Mouse (Mus musculus) heart, adult 18-20 months (tissue): ENCODE data around the gene Gpx3. TPM values are rescaled to one million over a fixed set of nuclear protein-coding genes. Genes with fewer than 3 reads are reported as not detected.
A peak's percentile ranks its signal among the peaks of the same experiment; 100 is the strongest.

Experiments used
- DNase-seq, 2 experiments: peaks; one replicate each; pipeline ENCODE4 v3.0.0; 2021 to 2022; ENCODE audit warnings: mixed read lengths in 1 of 2
- total RNA-seq, 2 experiments: library from RNA; stranded (reverse); gene quantifications; 2 replicates each; pipeline ENCODE4 v1.2.3; 2021

Gene Gpx3
- total RNA-seq, 2 experiments from 2014 or later, result 206 to 329 TPM

DNA sequence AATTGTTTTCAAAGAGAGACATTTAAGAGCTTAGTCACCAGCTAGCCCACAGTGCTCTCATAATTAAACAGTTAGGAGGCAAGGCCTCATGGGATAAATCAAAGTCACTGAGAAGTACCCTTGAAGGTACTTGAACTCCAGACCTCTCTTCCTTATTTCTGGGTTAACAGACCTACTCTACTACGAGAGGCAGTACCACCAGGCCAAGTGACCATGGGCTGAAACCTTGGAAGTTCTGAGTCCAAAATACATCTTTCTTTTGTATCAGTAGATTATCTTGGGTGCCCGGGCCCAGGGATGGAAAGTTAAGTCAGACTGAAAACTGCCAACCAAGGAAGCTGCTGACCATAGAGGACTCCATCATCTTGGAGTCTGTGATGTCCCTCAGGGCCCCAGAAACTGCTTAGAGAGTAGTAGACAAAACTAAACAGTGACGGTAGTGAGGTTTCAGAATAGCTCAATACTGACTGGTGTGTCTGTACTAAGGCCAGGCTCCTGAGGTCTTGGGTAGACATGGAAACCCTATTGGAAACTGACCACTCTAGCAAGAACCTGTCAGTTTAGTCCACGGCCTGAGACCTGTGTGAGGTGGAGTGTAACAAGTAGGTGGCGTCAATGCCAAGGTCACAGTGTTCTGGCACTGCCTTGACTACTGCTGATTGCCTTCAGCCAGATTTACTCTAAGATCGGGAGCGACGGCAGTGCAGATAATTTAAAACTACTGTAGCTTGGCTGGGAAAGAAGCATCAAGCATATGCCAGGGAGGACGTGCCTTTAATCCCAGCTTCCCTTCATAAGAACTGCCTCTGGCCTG, 10.5 kb downstream of the Gpx3 start:
- DNase-seq, result no peak

DNA sequence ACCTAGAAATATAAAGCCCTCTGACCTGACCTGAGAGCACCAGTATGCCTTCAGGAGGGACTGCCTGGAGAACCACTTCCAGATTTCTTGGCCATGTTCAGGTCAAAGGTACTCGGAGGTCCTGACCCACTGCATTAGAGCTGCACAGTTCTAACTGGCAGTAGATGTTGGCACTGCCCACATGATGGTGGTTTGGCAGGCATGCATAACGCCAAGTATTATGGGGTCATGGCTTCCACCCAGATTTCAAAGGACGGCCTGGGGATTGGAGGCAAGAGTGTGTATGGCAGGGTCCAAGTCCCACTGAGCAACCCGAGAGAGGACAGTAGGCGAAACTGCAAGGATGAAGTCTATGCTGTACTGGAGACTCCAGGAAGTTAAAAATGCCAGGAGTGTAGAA, 11.6 kb downstream of the Gpx3 start:
- peak in 1 of 2 experiments; percentile 57 for DNase-seq

DNA sequence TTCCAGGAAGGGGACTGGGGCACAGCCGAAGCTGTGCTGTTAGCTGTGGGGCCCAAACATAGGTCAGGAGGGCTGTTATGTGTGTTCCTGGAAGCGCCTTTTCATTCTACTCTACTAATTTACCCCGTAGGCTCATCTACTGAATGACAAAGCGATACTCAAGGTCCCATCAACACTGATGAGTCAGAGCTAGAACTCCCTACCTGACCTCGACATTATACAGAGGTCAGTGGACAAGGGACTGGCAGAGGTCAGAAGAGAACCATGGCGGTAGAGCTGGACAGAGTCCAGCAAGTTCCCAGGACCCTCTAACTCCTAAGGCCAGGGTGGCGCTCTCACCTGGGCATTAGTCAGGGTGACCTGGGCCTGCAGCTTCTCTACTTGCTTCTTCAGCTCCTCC, 15.2 kb downstream of the Gpx3 start:
- no peak for DNase-seq

DNA sequence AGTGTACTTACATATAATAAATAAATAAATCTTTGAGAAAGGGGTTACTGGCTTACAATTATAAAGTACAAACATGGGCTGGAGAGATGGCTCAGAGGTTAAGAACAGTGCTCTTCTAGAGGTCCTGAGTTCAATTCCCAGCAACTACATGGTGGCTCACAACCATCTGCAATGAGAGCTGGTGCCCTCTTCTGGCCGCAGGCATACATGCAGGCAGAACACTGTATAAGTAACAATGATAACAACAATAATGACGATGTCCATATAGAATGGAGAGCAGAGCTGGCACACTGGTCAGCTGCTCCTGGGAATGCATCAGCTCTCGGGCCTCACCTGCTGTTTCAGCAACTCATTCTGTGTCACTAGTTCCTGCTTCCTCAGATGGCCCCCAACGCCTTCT, 16.0 kb downstream of the Gpx3 start:
- DNase-seq, result no peak

DNA sequence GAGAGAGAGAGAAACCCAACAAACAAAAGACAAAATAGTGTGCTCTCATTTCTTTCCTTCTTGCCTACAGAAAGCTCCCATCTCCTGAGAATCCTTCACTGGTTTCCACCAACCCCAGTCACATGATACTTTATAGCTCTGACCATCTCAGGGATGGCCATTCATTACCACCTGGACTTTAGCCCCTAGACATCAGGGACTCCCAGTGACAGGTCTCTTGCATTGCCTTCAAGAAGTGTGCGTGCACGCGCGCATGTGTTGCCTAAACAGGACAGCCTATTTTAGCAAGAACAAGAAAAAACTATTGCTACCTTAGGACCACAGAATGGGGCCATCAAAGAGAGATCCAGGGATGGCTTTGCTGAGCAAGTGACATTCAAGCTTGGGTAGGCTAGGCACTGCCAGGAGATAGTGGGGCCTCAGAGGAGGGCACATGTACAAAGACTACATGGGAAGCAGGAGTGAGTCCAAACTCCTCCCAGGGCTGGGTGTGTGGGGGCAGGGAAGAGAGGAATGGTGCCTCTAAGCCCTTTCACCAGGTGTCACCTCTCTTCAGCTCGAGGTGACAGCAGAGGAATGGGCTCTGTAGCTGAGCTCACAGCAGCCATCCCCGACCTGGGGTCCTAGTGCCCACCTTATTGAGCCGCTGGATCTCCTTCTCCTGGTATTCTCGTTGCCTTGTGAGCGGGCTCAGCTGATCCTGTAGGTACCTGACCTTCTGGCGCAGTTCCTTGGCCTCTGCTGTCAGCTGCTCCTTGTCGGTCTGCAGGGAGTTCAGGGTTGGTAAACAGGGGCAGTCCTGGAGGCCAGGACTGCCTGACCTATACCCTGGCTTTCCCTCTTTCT, 18.1 kb downstream of the Gpx3 start:
- DNase-seq, result no peak

DNA sequence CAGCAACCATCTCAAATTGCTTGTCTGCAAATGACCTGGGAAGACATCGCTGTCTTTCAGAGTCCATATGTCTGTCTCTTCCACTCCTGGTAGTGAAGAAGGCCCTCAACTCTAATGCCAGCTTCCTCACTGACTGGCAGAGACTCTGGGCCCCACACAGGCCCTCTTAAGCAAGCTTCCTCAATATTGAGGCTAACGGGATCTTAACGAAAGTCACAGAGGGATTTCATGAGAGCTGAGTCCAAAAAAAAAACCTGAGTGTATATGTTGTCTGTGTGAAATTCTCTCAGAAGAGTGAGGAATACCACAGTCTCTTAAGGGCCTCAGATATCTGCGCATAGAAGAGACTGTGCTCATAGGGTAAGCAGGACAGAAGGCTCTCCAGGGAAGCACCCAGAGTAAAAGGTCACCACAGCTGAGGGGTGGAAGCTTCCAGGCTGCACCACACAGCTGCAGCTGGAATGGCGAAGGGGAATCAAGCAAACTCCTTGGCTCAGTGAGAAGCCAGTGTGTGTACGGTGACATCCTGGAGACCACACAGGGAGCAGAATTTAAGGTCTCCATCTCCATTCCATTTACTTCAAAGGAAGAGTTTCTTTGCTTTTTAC, 18.8 kb downstream of the Gpx3 start:
- peak in 1 of 2 experiments; percentile 66 for DNase-seq

DNA sequence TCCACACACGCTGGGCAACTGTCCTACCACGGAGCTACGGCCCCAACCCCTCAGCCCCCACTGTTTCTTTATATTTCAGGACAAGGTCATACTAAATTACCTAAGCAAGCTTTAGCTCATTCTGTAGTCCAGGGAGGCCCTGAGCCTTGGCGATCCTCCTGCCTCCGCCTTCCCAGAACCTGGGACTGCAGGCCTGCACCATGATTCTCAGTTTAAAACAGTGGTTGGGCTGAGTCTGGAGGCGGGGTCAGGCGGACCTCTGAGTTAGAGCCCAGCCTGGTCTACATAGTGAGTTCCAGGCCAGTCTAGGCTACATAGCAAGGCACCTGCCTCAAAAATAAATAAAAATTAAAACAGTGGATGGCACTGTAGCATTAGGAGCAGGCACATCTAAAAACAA, 19.5 kb downstream of the Gpx3 start:
- peak; percentile 62 to 63 for DNase-seq

DNA sequence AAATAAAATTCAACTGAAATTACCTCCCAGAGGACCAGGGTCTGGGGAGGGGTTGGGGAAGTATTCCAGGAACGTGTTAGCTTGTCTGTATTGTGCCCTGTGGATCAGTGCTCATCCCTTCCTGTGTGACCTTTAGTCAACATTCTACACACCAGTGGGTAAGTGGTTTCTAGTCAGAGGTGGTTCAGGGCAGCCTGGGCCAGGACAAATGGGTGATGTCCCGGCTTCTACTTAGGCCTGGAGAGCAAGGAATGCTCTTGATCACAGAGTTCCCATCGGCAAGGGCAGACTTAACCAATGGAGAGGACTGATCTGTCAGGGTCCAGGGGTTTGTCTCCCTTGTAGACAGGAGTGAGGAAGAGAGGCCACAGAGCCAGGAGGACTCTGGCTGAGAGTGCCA, 20.2 kb downstream of the Gpx3 start:
- DNase-seq, result no peak

DNA sequence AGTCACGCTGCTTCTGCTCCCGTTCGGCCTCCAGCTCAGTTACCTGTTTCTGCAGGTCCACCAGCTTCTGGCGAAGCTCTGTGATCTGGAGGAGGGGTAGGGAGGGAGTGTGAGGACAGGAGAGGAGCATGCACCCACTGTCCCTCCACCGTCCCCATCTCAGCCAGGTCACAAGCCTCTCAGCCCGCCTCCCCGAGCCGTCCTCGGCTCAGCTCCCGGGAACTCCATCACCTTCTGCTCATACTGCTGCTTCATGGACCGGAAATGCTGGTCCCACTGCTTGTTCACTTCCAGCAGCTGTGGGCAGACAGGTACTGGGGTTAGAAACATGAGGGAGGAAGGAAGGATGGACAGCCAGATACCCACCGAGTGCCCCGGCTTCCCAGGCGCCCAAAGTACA, 21.9 kb downstream of the Gpx3 start:
- DNase-seq, result no peak

DNA sequence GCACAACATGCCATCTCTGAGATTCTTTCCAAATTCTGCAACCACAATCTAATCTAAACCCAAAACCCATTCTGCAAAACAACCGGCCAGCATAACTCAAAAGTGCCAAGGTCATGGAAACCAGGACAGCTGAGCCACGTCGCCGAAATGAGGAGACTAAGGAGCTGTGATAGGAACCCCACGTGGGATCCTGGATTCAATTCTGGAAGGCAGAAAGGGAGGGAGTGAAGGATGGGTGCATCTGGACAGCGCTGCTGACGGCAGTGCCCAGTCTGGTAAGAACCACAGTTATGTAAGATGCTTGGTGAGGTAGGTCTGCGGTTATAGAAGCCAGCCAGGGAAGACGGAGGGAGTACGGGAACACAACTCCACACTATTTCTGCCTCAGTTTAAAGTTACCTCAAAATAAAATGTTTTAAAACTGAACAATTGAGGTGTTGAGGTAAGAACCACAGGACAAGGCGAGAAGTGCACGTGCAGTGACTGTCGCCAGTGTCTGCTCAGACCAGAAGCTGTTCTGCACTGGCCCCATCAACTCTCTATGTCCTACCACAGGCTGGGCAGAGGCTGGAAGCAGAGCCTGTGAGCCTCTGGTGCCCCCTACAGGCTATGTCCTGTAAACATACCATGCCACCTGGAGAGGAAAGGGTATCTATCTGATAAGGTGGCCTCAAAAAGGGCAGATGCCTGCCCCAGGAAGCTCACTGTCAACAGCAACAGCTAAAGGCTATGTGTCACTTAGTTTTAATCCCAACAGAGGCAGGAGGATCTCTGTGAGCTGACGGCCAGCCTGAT, 25.3 kb downstream of the Gpx3 start:
- DNase-seq, result peak; percentile 74 to 87

DNA sequence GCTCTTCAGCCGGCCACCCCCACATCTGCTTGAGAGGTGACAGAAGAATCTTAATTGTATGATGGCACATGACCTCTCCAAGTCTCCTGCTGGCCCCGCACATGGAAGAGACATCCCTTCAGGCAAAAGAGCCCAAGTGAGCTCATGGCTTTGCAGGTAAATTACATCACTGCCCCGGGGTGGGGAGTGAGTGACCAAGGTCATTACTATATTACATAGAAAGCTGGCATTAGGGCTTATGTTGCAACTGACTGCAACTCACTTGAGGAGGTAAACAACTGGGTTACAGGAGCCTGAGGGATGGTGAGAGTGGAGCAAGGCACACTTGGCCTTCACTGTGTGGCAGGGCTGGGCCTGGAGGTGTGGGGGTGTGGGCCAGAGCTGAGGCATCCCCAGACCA, 26.0 kb downstream of the Gpx3 start:
- DNase-seq, result no peak

DNA sequence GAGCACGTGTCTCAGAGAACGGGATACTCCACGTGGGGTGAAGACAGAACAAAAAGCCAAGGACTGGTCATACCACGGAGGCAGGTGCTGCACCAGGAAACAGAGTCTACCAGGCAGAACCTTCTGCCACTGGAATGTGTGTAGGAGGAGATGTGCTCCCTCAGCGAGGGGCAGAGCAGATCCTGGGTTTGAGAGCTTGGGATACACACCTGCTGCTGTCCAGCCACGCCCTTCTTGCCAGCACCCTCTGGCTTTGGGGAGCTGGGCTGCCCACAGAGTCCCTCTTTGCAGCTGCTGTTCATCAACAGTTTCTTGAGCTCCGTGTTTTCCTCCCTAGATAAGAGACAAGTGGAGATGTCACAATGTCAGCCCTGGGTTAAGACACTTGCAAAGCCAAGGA, 26.6 kb downstream of the Gpx3 start:
- no peak for DNase-seq

DNA sequence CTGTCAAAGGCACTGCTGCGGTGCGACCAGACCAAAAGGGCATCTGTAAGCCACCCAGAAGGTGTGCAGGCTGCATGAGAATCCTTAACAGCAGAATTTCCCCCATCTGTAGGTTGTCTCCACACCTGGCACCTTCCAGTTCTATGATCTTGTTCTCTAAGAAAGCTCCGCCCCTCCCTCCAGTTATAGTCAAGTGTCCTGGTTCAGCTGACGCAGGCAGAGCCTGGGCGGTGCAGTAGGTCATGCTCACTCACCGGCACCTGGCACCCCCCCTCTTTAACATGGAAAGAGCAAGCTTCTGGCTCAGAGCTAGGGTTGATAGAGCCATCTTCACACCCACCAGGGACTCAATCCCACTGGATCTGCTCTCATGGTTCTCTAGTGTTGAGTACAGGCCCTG, 27.0 kb downstream of the Gpx3 start:
- no peak for DNase-seq

DNA sequence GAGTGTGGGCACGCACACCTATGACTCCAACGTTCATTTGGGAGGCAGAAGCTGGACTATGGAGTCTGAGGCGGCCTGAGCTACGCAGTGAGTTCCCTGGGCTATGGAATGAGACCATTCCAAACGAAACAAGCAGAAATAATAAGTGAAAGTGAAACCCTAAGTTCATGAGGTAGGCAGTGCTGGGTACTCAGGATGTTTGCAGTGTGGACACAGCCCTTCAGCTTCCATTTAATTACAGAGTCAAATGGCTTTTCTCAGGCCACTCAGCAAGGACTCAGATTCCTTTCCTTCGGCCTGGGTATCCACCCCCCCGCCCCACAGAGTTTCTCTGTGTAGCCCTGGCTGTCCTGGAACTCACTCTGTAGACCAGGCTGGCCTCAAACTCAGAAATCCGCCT, 27.5 kb downstream of the Gpx3 start:
- DNase-seq, result no peak

DNA sequence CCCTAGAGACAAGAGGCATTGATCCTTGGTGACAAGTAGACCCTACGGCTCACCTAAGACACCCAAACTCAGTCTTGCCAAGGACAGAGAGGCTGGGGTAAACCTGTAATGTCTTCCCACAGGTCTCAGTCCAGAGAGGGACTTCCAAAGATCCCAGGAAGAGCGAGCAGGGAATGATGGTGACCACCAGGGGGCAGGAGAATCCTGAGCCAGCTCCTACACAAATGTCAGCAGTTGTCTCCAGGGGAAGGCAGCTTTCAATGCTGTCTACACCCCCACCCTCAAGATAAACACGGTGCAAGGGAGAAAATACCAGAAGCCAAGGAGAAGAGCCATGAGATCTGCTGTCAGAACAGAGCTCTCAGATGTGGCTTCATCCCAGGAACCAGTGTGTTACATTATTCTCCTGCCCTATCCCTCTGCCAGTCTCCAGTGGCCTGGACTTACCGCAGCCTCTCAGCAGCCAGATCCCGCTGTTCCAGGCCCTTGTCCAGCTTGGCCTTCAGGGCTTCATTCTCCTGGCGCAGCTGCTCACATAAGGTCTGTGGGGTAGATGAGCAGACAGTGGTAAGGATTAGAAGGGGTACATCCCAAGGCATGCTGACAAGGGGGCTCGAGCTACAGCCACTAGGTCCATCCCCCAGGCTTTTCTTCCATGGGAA, 28.2 kb downstream of the Gpx3 start:
- peak; percentile 58 to 74 for DNase-seq

DNA sequence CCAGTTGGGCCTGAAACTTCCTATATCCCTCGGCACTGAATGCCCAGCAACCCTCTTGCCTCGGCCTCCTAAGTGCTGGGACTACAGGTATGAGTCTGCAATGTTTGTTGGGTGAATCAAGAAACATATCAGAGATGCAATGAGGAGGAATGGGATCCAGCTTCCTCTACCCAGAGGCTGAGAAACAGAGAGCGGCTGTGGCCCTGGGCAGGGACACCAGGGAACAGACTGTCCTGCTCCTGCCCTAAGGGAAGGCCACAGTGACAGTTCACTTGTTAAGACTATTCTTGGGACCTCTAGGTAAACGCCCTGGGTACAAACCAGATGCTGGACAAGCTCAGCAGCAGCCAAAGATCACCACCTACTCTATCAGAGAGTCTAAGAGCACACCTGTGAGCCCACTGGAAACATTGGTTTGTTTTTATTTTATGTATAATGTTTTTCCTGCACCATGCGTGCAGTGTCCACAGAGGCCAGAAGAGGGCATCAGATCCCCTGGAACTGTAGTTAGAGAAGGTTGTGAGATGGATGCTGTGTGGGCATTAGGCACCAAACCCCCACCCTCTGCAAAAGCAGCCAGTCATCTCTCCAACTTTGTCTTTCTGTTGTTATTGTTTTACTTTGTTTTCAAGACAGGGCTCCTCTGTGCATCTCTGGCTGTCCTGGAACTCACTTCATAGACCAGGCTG, 29.3 kb downstream of the Gpx3 start:
- peak; percentile 39 to 83 for DNase-seq

DNA sequence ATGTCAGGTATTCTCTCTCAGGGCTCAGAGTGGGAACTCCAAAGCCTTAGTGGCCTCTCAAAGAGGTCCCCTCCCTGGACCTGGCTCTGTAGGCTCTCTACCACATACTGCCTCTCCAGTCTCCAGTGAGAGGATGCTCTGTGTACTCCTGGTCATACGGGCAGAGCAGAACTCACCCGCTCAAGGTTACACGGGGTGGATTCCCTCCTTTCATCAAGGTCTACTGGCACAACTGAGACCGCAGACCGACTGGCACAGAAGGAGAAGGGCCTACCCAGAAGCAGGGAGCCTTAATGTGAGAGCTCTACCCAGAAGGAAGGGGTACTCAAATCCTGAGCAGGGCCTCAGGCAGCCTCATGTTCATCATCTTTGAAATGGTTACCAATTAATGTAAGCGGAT, 30.3 kb downstream of the Gpx3 start:
- no peak for DNase-seq

DNA sequence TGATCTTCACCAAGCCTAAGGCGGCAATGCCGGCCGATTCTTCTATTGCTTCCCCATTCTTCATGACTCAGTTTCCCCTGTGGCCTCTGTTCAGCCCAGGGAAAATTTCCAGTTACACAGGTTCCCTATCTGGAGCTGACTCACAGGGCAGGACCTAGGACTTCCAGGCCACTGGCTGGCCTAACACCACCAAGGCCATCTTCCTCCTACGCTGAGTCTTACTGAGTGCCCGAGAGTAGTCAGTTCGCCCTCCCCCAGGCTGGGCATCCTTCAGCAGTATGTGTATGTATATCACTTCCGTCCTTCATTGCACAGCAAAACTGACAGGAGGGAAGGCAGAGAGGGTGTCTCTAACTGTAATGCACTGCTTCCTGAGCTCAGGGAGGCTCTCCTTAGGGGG, 31.9 kb downstream of the Gpx3 start:
- DNase-seq, result no peak

DNA sequence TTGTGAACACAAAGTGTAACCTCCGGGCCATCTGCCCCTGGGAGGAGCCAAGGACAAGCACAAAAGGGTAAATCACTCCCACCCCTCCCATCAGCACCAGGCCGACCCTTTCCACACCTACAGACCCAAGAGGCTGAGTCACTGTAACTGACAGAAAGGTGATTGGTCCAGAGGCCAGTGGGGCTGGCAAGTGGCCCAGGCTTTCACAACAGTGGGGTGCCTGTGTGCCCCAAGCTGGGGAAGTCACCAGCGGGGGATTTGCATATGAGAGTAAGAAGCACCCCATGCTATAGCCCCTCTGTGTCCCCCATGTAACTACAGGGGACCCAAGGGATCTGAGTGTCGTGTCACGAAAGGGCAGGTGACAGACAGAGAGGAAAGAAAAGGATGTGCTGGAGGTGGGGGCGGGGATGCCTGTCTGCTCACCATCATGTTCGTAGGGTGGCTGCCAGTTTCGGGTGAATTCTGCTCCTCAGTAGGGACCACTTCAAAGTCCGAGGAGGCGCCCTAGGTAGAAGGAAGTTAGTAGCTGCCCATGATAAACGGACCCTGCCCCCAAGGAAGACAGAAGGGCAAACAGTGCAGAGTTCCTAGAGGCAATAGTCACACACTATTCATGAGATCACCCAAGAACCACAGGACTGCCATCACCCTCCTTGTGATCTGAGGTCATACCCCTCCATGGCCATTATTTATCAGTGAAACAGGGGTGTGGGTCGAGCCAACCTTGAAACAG, 34.0 kb downstream of the Gpx3 start:
- DNase-seq, result no peak

DNA sequence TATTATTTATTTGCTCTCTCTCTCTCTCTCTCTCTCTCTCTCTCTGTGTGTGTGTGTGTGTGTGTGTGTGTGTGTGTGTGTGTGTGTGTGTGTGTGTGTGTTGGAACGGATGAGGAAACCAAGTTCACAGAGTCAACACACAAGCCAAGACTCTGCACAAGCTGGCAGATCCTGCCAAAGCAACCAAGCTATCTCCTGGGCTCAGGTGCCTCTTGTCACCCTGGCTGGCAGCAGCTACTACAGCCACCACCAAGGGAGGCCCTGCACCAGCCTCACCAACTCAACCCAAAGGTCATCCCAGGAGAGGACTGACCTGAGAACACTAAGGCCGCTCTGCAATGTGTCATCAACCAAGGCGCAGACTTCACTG, 34.5 kb downstream of the Gpx3 start:
- peak; percentile 29 to 49 for DNase-seq
